Mouse (Mus musculus) ovary, postnatal 14 days (tissue): ENCODE data around the gene Trio.
A peak's percentile ranks its signal among the peaks of the same experiment; 100 is the strongest.
"Not testable (repeated sequence)": the region's sequence is repeated elsewhere in the genome, so short reads cannot be mapped to it uniquely, and the experiment has no call there.

Source experiments
- DNase-seq: peaks from one replicate; pipeline ENCODE4 v3.0.0; 2022; ENCODE audit warnings: low spot score

Gene Trio

GRCm38 (mm10) chr15:27840579-27840978 lies 185.1 kb downstream of the Trio start:
- DNase-seq, result no peak

GRCm38 (mm10) chr15:27840125-27840524 lies 185.5 kb downstream of the Trio start:
- no peak for DNase-seq

DNA sequence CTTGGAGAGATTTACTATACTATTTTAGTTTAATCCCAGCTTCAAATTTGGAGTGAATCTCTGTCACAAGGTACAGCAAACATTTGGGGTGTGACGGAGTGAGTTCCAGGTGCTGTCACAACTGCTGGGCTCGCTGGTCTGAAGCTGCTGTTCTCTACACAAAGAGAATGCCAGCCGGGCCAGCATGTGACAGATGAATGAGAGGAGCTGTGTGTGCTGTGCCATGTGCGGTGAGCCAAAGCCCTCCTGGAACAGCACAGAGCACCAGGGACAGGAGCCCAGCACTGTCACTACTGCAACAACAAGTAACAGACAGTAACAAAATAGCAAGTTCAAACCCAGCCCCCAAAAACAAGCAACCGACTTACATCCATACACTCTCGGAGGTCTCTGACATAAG lies 194.0 kb downstream of the Trio start:
- no peak for DNase-seq

DNA sequence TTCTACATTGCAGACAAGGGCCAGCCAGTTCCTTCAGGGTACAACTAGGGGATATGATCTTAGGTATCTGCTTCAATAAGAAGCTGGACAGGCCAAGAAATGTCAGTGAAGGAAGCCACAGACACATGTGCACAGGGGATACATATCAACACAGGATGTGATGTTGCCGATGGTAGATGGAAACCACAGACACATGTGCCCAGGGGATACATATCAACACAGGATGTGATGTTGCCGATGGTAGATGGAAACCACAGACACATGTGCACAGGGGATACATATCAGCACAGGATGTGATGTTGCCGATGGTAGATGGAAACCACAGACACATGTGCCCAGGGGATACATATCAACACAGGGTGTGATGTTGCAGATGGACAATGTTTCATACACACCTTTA lies 197.8 kb downstream of the Trio start:
- DNase-seq, result not testable (repeated sequence)

- DNase-seq, result no peak
Observed at GRCm38 (mm10) chr15:27826886-27827285, 198.8 kb downstream of the Trio start.

DNA sequence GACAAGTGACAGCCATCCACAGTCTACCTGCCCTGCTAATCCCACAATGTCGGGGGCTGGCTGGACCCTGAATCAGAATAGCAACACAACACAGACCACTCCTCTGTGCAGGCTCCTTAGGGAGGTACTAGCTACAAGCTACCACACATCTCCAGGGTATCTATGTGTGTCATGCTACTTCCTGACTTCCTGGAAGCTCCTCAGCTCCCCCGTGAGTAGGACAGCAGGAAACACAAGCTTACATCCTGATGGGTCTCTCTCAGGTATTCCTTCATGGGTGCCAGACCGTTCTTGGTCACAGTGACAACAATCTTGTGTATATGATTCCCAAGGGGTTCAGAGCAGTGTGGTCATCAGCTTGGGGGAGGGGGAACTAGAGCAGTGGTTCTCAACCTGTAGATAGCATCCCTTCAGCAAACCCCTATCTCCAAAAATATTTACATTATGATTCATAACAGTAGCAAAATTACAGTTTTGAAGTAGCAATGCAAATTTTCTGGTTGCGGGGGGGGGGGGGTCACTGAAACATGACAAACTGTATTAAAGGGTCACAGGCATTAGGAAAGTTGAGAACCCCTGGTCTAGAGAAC lies 199.5 kb downstream of the Trio start:
- no peak for DNase-seq

DNA sequence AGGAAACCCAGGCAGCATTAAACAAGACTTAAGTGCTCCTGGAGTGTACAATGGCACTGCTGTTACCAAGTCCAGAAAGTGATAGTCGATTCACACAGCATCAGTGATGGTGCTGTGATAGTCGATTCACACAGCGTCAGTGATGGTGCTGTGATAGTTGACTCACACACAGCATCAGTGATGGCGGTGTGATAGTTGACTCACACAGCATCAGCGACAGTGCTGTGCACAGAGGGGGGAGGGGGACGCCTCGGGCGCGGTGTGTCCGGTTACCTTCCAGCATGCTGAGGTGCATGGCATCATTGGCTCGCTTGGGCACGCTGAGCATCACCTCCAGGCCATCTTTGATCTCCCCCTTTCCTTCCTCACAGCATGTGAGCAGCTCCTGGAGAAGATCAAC lies 200.3 kb downstream of the Trio start:
- no peak for DNase-seq

- DNase-seq, result no peak
Observed at GRCm38 (mm10) chr15:27823581-27823980, 202.1 kb downstream of the Trio start.

DNA sequence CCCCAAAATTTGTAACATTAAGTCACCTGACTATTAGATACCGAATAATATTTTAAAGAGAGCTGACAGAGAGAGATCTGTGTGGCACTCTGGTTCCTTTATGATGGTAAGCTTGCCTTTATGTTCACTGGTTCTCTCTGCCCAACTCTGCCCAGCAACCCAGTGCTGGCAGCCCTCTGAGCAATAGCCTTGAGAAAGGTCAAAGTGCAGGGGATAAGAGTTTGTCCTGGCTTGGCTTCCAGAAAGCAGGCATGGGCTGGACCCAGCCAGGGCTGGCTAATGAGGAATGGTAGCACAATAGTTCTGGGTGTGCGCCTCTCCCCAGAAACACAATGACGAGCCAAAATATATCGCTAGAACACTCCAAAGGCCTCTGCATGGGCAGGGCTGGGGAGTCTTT lies 203.2 kb downstream of the Trio start:
- DNase-seq, result no peak

- DNase-seq, result no peak
Observed at GRCm38 (mm10) chr15:27821651-27822364, 203.8 kb downstream of the Trio start.

DNA sequence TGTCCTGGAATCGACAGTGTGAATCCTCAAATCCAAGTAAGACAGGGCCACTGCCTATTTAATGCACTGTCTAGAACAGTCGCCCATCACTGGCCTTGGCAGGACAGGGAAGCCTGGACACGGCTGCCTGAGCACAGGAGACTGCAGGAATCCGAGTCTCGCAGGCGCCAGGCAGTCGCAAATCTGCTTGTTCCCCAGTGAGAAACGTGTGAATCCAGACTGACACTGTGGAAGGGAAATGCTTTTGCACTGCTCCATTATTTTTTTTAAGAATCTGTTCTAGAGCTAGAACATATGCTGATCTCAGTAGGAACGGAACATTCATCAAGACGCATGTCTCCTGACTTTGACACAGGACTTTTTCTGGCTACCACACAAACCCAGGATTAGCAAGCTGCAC lies 208.6 kb downstream of the Trio start:
- no peak for DNase-seq

DNA sequence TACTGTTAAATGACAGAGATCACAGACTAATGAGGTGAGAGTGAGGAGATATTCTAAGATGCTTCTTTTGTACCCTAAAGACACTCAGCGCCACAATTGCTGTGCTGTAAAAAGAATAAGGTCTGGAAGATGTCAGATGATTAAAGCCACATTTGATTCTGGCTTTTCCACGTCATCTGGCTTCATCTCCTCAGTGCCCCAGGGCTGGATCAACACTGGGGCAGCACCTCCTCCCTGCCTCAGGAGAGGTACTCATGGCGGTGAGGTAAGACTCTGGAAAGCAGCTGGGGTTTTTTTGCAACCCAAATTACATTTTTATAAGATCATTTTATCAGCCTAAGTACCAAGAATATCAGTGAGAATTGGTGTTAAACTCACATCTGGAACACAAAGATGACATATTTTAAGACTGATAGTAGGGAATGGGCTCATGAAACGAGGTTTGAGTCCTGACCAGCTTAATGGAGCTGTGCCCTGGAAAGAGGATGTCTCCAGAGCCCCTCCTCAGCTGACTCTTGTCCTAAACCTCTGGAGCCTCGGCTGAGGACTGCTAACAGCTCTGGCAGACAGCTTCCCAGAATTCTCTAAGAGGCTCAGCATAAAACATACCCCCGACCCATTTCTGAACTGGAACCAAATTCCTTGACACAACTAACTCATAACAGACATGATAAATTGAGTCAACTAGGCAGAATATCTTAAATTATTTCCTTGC lies 210.8 kb downstream of the Trio start:
- no peak for DNase-seq

DNA sequence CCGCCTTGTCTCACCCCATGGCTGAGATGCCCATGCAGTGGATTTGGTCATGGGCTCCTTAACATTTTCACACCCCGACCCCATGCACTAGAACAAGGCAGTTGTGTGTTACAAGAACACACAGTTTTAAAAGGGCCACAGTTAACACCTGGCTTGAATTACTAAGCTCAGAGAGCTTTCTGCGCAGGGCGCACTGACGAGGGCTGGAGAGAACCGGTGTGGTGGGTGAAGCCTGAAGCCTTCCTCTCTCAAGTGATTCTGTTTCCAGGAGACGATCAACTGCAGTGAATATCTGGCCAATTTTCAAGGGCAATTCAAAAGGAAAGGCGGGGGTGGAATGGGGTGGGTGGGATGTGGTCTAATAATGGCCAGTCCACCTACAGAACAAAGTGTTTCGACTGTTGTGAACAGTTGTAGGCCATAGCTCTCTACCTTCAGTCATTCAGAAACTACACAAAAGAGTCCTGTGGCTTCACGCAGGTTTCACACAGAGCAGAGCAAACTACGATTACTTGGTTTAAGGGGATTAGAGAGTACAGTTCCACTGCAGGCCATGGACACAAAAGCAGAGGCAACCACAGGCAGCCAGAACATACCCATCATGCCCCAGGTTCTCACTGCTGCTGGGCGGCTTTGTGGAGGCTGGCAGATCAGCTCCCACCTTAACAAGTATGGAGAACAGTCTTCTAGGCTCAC lies 214.7 kb downstream of the Trio start:
- no peak for DNase-seq

DNA sequence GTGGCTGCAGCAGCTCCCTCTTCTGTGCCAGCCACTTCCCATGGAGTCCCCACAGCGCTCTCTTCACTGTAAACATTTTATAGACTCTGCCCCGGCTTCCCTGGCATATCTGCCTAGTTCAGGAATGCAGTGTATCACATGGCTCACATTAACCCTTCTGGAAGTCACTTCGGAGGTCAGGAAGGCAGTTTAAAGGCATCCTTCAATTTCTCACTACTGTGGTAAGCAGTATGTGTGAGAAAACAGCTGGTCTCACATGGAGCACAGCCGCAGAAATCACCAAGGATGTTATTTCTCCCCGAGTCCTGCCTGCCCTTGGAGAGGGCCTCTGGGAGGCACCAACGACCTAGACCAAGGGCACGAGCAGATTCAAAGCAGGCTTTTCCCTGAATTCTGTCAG lies 215.4 kb downstream of the Trio start:
- no peak for DNase-seq

- peak; percentile 54 for DNase-seq
Observed at GRCm38 (mm10) chr15:27808596-27809276, 216.9 kb downstream of the Trio start.

- DNase-seq, result no peak
Observed at GRCm38 (mm10) chr15:27806219-27806618, 219.4 kb downstream of the Trio start.

DNA sequence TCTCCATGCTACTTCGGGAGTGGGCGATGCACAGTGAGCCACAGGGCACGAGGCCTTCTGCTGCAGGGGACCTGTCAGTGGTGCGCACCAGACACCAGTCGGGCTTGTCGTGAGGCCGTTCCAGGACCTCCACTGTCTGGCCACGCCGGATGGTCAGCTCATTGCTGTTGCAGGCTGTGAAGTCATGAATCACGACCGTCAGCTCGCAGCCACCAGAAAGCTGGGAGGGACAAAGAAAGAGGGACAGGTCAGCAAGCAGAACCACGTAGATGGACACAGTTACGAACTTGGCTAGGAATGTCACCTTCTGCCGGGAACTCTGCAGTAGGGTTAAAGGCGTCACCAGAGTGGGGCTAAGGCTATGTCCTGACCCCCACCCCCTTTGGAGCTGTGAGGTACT lies 220.0 kb downstream of the Trio start:
- DNase-seq, result no peak

DNA sequence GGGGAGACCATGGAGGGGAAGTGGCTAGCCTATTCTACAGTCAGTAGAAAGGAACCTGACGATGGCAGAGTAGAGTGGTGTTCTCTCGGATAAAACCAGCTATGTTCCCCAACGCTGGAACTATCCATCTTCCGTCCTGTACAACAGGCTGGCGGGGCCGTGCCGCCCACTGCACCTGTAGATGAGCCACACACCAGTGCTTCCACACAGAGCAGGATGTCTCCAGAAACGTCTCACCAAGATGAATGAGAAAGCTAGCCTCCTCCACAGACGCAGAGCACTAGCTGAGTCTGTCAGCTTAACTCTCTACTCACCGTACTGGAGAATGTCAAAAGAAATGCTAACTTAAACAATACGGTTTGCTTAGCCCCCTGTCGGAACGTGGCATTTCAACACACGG lies 221.2 kb downstream of the Trio start:
- no peak for DNase-seq

- DNase-seq, result no peak
Observed at GRCm38 (mm10) chr15:27803568-27804345, 221.9 kb downstream of the Trio start.

DNA sequence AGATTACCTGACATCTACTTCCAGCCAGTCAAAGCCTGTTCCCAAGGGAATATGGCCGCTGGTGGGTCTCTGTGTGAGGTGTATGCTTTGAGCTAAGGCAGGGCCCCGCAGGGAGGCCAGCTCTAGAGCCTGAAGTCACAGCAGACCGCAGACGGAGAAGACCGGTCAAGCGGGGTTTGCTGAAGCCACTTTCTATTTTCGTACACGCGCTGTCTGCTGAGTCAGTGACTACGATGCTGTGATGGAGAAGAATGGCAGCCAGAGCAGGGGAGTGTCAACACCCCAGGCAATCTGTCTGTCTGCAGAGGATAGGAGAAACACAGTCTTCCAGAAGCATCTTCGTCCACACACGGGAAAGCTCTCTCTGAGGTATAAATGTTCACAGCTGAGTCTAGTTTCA lies 223.4 kb downstream of the Trio start:
- DNase-seq, result no peak

DNA sequence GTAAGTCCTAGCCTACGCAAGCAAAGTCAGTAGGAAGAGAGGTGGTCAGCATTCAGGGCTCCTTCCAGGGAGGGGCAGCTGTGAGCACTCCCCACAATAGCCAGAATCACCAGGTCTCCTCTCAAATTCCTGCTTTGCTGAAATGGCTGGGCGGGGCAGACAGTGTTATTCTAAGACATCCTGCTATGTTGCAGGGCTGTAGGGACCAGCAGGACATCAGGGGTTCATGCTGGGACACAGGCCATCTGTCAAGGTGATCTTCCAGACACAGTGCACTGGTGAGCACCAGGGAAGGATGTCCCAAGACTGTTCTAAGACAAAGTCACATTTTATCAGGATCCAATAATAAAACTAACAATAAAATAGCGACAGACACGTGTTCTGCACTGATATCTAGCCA lies 224.5 kb downstream of the Trio start:
- DNase-seq, result no peak
